Mouse (Mus musculus): ENCODE results near the gene Clcnkb. TPM values are rescaled to one million over a fixed set of nuclear protein-coding genes. Genes with fewer than 3 reads are reported as not detected.
A peak's percentile ranks its signal among the peaks of the same experiment; 100 is the strongest.

Clcnkb gene
- polyA plus RNA-seq, 1 experiment: not detected

- TF ChIP-seq FLI1 (IDR thresholded peaks at IDR 0.05; ENCODE audit: low read length) (no peak), GATA1 (IDR thresholded peaks at IDR 0.05; ENCODE audit: borderline replicate concordance, low read length) (no peak)
- peak overlapping the region; percentile 38 for H3K4me3 ChIP-seq (replicated peaks)
- peaks cover 81% of the 10 kb centered on the region for H3K27me3 ChIP-seq (replicated peaks)
Measured at GRCm38 (mm10) chr4:141425484-141426479, 10.0 kb upstream of the Clcnkb start.

GRCm38 (mm10) chr4:141423691-141424431 is 8.0 kb upstream of the Clcnkb start:
- Histone ChIP-seq H3K4me1 (peaks cover 12% of the 10 kb centered on the region), H3K4me3 (replicated peaks) (no peak overlapping the region), H3K9me3 (no peaks in the 10 kb centered on the region), H3K27me3 (replicated peaks) (peaks cover 92% of the 10 kb centered on the region), H3K36me3 (replicated peaks; ENCODE audit: low read length) (no peaks in the 10 kb centered on the region)
- TF ChIP-seq FLI1 (IDR thresholded peaks at IDR 0.05; ENCODE audit: low read length) (no peak), GATA1 (IDR thresholded peaks at IDR 0.05; ENCODE audit: borderline replicate concordance, low read length) (no peak)

More at GRCm38 (mm10) chr4:141425484-141426479, 10.0 kb upstream of the Clcnkb start:
- peaks cover 13% of the 10 kb centered on the region for H3K4me1 ChIP-seq
- no peaks in the 10 kb centered on the region for H3K36me3 ChIP-seq (replicated peaks; ENCODE audit: low read length)
- no peaks in the 10 kb centered on the region for H3K9me3 ChIP-seq

GRCm38 (mm10) chr4:141423288-141423687 is 7.5 kb upstream of the Clcnkb start:
- no peaks in the 10 kb centered on the region for H3K9me3 ChIP-seq
- TF ChIP-seq FLI1 (IDR thresholded peaks at IDR 0.05; ENCODE audit: low read length): no peak
- TF ChIP-seq GATA1 (IDR thresholded peaks at IDR 0.05; ENCODE audit: borderline replicate concordance, low read length): no peak
- no peak overlapping the region for H3K4me3 ChIP-seq (replicated peaks)
- H3K4me1 ChIP-seq: peaks cover 12% of the 10 kb centered on the region
- H3K27me3 ChIP-seq (replicated peaks): peaks cover 88% of the 10 kb centered on the region
- no peaks in the 10 kb centered on the region for H3K36me3 ChIP-seq (replicated peaks; ENCODE audit: low read length)

- H3K36me3 ChIP-seq (replicated peaks; ENCODE audit: low read length): no peaks in the 10 kb centered on the region
- H3K4me3 ChIP-seq (replicated peaks): peak overlapping the region; percentile 56
- H3K27me3 ChIP-seq (replicated peaks): peaks cover 84% of the 10 kb centered on the region
- H3K4me1 ChIP-seq: peaks cover 12% of the 10 kb centered on the region
- H3K9me3 ChIP-seq: no peaks in the 10 kb centered on the region
- TF ChIP-seq GATA1 (IDR thresholded peaks at IDR 0.05; ENCODE audit: borderline replicate concordance, low read length): no peak
- no peak for TF ChIP-seq FLI1 (IDR thresholded peaks at IDR 0.05; ENCODE audit: low read length)
Measured at GRCm38 (mm10) chr4:141422841-141423240, 7.0 kb upstream of the Clcnkb start.

GRCm38 (mm10) chr4:141421423-141421822 is 5.6 kb upstream of the Clcnkb start:
- TF ChIP-seq GATA1 (IDR thresholded peaks at IDR 0.05; ENCODE audit: borderline replicate concordance, low read length) (no peak), FLI1 (IDR thresholded peaks at IDR 0.05; ENCODE audit: low read length) (no peak)
- H3K4me1 ChIP-seq: peaks cover 12% of the 10 kb centered on the region
- H3K4me3 ChIP-seq (replicated peaks): no peak overlapping the region
- H3K36me3 ChIP-seq (replicated peaks; ENCODE audit: low read length): no peaks in the 10 kb centered on the region
- peaks cover 81% of the 10 kb centered on the region for H3K27me3 ChIP-seq (replicated peaks)
- H3K9me3 ChIP-seq: no peaks in the 10 kb centered on the region

GRCm38 (mm10) chr4:141420886-141421285 is 5.1 kb upstream of the Clcnkb start:
- peaks cover 10% of the 10 kb centered on the region for H3K4me1 ChIP-seq

GRCm38 (mm10) chr4:141420192-141420829 is 4.5 kb upstream of the Clcnkb start, which contains the start of gene Hspb7:
Gene Hspb7 (plus strand): TSS chr4:141420779.
- Histone ChIP-seq H3K4me1 (peaks cover 5% of the 10 kb centered on the region), H3K27me3 (replicated peaks) (peaks cover 81% of the 10 kb centered on the region), H3K36me3 (replicated peaks; ENCODE audit: low read length) (no peaks in the 10 kb centered on the region), H3K9me3 (no peaks in the 10 kb centered on the region), H3K4me3 (replicated peaks) (no peak within 1 kb of the TSS)
- TF ChIP-seq GATA1 (IDR thresholded peaks at IDR 0.05; ENCODE audit: borderline replicate concordance, low read length) (no peak), FLI1 (IDR thresholded peaks at IDR 0.05; ENCODE audit: low read length) (no peak)

More at GRCm38 (mm10) chr4:141420886-141421285, 5.1 kb upstream of the Clcnkb start:
- Histone ChIP-seq H3K27me3 (replicated peaks) (peaks cover 81% of the 10 kb centered on the region), H3K9me3 (no peaks in the 10 kb centered on the region), H3K4me3 (replicated peaks) (no peak overlapping the region), H3K36me3 (replicated peaks; ENCODE audit: low read length) (no peaks in the 10 kb centered on the region)
- TF ChIP-seq GATA1 (IDR thresholded peaks at IDR 0.05; ENCODE audit: borderline replicate concordance, low read length): no peak
- no peak for TF ChIP-seq FLI1 (IDR thresholded peaks at IDR 0.05; ENCODE audit: low read length)

- TF ChIP-seq GATA1 (IDR thresholded peaks at IDR 0.05; ENCODE audit: borderline replicate concordance, low read length): no peak
- no peak for TF ChIP-seq FLI1 (IDR thresholded peaks at IDR 0.05; ENCODE audit: low read length)
- H3K4me3 ChIP-seq (replicated peaks): no peak overlapping the region
Measured at GRCm38 (mm10) chr4:141419398-141420191, 3.8 kb upstream of the Clcnkb start.

More at GRCm38 (mm10) chr4:141419398-141420191, 3.8 kb upstream of the Clcnkb start:
- H3K36me3 ChIP-seq (replicated peaks; ENCODE audit: low read length): no peaks in the 10 kb centered on the region
- no peaks in the 10 kb centered on the region for H3K9me3 ChIP-seq
- H3K4me1 ChIP-seq: peaks cover 5% of the 10 kb centered on the region
- peaks cover 82% of the 10 kb centered on the region for H3K27me3 ChIP-seq (replicated peaks)
